Mouse (Mus musculus) testis, postnatal 10 days (tissue): ENCODE measurements around the gene Igf2bp3.

Source experiments
- DNase-seq: peaks from one replicate; pipeline ENCODE4 v3.0.0; 2021; ENCODE audit warnings: low spot score

The Igf2bp3 gene

DNA sequence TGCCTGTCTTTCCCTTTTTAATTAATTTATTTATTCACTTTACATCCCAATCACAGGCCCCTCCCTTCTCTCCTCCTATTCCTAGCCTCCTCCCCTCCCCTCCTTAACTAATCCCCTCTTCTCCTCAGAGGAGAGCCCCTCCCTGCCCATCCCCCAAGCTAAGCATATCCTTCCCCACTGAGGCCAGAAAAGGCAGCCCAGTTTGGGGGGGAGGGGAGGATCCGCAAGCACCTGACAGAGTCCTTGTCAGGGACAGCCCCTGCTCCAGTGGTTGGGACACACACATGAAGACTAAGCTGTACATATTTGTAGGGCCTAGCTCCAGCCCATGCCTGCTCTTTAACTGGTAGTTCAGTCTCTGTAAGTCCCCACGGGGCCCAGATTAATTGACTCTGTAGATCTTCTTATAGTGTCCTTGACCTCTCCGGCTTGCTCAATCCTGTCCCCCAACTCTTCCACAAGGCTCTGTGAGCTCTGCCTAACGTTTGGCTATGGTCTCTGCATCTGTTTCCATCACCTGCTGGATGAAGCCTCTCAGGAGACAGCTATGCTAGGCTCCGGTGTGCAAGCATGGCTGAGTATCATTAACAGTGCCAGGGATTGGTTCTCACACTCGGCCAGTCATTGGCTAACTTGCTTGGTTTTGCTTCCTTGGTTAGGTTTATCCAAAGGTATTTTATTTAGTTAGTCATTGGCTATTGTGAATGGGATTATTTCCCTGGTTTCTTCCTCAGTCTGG, 82.2 kb downstream of the Igf2bp3 start:
- DNase-seq = no peak

DNA sequence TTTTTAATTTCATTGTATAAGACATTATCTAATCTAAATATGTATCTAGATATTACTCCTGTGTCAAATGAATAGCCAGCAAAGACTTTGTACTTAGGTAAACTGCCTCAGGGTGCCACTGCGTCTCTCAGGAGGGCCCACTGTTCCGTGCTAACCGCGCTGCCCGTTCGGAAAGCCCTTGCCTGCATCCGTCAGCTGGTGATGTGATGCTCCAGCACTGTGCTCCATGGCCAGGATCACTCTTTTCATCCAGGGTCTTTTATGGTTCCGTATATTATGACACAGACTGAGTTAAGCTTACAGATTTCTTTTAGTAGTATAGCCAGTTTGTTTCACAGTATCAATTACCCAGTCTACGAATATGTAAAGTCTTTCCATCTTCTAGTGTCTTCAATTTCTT, 82.9 kb downstream of the Igf2bp3 start:
- DNase-seq = no peak

GRCm38 (mm10) chr6:49130328-49130727, 84.4 kb downstream of the Igf2bp3 start:
- no peak for DNase-seq

DNA sequence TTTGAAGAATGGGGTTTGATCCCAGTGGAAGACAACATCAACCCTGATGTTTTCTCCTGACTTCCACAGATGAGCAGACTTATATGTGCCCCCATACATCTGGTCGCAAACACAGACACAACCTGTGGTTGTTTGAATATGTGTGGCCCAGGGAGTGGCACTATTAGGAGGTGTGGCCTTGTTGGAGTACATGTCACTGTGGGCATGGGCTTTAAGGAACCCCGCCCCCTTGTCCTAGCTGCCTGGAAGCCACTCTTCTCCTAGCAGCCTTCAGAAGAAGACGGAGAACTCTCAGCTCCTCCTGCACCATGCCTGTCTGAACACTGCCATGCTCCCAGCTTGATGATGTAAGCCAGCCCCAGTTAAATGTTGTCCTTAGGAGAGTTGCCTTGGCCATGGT, 94.4 kb downstream of the Igf2bp3 start:
- no peak for DNase-seq

DNA sequence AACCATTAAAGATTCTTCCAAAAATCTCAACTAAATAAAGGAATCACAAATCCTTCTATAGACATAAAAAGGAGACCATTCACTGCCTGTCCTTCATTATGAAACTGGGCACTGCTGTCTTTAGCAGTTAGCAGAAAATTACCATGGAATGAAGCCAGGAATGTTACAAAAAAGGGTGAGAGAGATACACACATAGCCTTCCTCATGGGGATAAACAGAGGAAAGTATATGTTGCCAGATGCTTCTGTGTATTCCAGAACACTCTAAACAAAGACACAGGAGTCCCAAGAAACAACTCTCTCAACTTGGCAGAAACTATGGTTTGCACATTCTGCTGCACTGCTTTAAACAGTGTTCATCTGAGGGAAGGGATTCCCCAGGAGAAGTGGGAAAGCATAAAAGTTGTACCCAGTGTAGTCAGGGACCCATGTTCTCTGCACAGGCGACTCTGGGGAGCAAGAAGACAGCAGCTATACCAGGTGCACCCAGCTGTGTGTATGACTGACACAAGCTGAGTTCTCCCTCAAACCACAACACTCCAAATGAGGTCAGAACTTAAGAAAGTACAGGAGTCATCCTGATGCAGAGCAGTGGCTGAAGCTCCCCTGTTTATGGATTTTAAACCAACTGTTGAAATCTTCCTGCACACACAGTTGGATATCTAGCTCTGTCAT, 95.2 kb downstream of the Igf2bp3 start:
- DNase-seq = no peak

- no peak for DNase-seq
Observed at GRCm38 (mm10) chr6:49118446-49118845, 96.3 kb downstream of the Igf2bp3 start.

DNA sequence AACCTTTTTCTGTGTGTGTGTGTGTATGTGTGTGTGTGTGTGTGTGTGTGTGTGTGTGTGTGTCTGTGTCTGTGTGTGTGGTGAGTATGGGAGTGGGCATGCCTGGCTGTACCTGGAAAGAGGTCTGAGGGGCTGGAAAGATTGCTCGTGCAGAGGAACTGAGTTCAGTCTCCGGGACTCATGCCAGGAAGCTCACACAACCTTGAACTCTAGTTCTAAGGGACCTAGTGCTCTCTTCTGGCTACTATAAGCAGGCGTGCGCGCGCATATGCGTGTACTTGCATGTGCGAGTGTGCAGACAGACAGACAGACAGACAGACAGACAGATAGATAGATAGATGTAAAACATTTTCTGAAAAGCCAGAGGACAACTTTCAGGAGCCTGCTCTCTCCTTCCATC, 98.5 kb downstream of the Igf2bp3 start:
- peak; percentile 60 for DNase-seq

GRCm38 (mm10) chr6:49115550-49115949, 99.2 kb downstream of the Igf2bp3 start:
- no peak for DNase-seq

GRCm38 (mm10) chr6:49114457-49114856, 100.3 kb downstream of the Igf2bp3 start:
- no peak for DNase-seq

- DNase-seq = no peak
Observed at GRCm38 (mm10) chr6:49113895-49114294, 100.9 kb downstream of the Igf2bp3 start.

GRCm38 (mm10) chr6:49109196-49109595, 105.6 kb downstream of the Igf2bp3 start:
- no peak for DNase-seq

- DNase-seq = no peak
Observed at GRCm38 (mm10) chr6:49106746-49107500, 107.8 kb downstream of the Igf2bp3 start.

- DNase-seq = no peak
Observed at GRCm38 (mm10) chr6:49099086-49099485, 115.7 kb downstream of the Igf2bp3 start.

- DNase-seq = no peak
Observed at GRCm38 (mm10) chr6:49097596-49098110, 117.1 kb downstream of the Igf2bp3 start.

DNA sequence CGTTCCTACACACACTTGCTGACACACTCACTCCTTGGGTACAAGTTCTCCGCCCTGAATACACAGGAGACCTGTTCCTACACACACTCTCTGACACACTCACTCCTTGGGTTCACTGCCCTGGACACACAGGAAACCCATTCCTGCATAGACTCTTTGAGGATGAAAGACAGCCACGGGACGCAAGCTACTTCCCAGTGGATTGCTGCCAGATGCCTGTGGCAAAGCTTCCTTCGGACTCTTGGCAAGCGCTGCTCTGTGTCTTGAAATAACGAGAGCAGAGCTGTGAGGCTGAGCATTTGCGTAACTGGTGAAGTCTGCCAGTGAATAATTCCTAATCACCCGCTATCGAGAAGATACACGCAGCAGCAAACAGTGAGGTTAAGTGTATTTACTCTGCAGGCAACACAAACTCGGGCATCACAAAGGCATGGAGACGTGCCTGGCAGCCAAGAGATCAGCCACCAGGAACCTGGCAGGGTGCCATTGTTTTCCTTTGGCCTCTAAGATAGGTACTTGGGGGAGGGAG, 117.8 kb downstream of the Igf2bp3 start:
- DNase-seq = peak; percentile 78

GRCm38 (mm10) chr6:49096421-49096820, 118.3 kb downstream of the Igf2bp3 start:
- DNase-seq = no peak

DNA sequence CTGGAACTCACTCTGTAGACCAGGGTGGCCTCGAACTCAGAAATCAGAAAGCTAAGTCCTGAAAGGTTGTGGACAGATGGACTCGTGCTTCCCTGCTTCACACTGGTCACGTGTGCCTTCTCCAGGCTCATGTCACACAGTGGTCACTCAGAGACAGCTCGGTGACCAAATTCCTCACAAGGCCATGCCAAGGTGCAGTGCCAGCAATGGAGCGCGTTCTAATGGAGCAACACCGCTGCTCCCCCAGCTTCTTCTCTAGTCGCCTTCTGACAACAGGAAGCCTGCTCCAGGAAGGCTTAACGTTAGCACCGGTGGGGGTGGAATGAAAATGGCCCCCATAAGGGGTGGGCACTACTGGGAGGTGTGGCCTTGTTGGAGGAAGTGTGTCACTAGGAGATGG, 119.8 kb downstream of the Igf2bp3 start:
- DNase-seq = no peak

- DNase-seq = no peak
Observed at GRCm38 (mm10) chr6:49083008-49083407, 131.7 kb downstream of the Igf2bp3 start.

DNA sequence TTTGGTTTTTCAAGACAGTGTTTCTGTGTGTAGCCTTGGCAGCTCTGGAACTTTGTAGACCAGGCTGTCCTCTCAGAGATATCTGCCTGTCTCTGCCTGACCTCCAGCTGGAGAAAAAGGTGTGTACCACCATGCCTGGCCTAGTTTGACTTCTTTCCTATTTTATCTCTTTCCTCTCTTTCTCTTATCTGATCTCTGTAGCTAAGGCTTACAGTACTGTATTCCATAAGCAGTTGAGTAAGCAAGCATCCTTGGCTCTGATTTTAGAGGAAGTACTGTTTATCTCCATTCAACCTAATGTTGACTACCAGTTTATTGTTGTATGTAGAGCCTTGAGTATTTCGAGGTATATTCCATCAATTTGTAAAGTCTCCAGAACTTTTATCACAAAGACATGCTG, 135.4 kb downstream of the Igf2bp3 start:
- DNase-seq = no peak

DNA sequence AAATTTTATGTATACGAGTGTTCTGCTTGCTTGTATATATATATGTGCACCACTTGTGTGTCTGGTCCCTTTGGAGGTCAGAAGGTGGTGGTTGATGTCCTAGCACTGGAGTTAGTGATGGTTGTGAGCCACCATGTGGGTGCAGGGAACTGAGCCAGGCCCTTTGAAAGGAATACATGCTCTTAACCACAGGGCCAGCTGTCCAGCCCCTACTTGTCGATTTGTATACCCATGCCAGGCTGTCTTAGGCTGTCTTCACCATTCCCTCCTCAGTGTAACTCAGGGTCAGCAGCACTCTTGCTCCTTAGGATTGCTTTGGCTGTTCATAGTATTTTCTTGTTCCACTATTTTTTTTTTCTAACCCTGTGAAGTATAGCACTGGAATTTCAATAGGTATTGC, 136.9 kb downstream of the Igf2bp3 start:
- no peak for DNase-seq

- no peak for DNase-seq
Observed at GRCm38 (mm10) chr6:49074117-49074490, 140.7 kb downstream of the Igf2bp3 start.

GRCm38 (mm10) chr6:49073304-49074116, 141.2 kb downstream of the Igf2bp3 start, which contains the start of gene Malsu1:
Gene Malsu1 (plus strand): TSS chr6:49073795.
- peak; percentile 96 for DNase-seq
